Mouse (Mus musculus): ENCODE data around the gene Gnaq. TPM values are rescaled to one million over a fixed set of nuclear protein-coding genes. Genes with fewer than 3 reads are reported as not detected.

Gnaq gene
- polyA plus RNA-seq, 1 experiment, result 34.0 TPM

- WGBS, result 51% methylated on average over 5 of the region's 5 CpGs
- TF ChIP-seq POLR2A (IDR thresholded peaks at IDR 0.05; ENCODE audit: borderline replicate concordance, extremely low read depth, low read depth, low read length) (no peak), CTCF (IDR thresholded peaks at IDR 0.05; ENCODE audit: insufficient read depth, low read length) (peak; percentile 76)
- H3K4me3 ChIP-seq (replicated peaks; ENCODE audit: extremely low read depth, low read depth, low read length), result no peak overlapping the region
- no peak for DNase-seq
- H3K4me1 ChIP-seq (ENCODE audit: control insufficient read depth, insufficient read depth, low read length), result peaks cover 8% of the 10 kb centered on the region
These were observed 226.3 kb downstream of the Gnaq start for GRCm38 (mm10) chr19:16358905-16359304.

GRCm38 (mm10) chr19:16366465-16367063, 233.9 kb downstream of the Gnaq start:
- WGBS, result 61% methylated on average over 7 of the region's 7 CpGs
- TF ChIP-seq CTCF (IDR thresholded peaks at IDR 0.05; ENCODE audit: insufficient read depth, low read length), result no peak
- no peak for TF ChIP-seq POLR2A (IDR thresholded peaks at IDR 0.05; ENCODE audit: borderline replicate concordance, extremely low read depth, low read depth, low read length)
- Histone ChIP-seq H3K4me1 (ENCODE audit: control insufficient read depth, insufficient read depth, low read length) (peaks cover 17% of the 10 kb centered on the region), H3K4me3 (replicated peaks; ENCODE audit: extremely low read depth, low read depth, low read length) (no peak overlapping the region)
- no peak for DNase-seq

DNA sequence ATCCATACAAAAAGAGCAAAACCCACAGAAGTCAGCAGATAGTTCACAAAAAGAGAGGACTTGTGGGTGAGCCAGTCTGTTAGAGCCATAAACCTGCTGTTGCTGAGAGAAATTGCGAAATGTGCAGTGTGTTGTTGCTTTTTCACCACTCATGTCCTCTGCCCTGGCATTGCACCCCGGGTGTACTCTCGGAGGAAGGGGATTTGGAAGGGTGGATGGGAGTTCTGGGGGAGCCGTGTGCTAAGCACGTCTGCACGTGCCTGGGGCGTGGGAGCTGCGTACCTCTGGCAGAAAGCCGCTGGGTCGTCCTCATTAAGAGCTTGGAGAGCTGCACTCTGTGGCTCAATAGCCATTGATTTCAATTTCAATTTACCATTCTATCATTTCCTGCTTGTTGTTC, 234.6 kb downstream of the Gnaq start:
- DNase-seq, result no peak
- Histone ChIP-seq H3K4me3 (replicated peaks; ENCODE audit: extremely low read depth, low read depth, low read length) (no peak overlapping the region), H3K4me1 (ENCODE audit: control insufficient read depth, insufficient read depth, low read length) (peaks cover 17% of the 10 kb centered on the region)
- 68% methylated on average over 10 of the region's 10 CpGs for WGBS
- TF ChIP-seq CTCF (IDR thresholded peaks at IDR 0.05; ENCODE audit: insufficient read depth, low read length), result no peak
- no peak for TF ChIP-seq POLR2A (IDR thresholded peaks at IDR 0.05; ENCODE audit: borderline replicate concordance, extremely low read depth, low read depth, low read length)

DNA sequence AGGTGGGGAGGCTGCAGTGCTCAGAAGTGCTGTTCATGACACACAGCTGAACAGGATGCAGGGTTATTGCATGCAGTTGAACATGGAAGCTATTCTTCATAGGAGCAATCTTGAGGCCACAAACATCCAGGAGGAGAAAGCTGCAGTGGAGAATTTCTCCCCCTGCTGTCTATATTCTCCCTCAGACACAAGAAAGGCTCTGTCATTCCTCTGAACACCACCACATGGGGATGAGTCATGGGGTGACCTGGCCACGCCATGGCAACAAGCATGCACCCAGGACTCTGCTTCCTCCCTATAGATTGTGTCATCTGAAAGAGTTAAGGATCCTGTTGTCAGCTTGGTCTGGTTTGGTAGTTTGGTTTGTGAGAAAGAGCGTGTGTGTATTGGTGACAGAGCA, 239.0 kb downstream of the Gnaq start:
- Histone ChIP-seq H3K4me3 (replicated peaks; ENCODE audit: extremely low read depth, low read depth, low read length) (no peak overlapping the region), H3K4me1 (ENCODE audit: control insufficient read depth, insufficient read depth, low read length) (peaks cover 10% of the 10 kb centered on the region)
- TF ChIP-seq CTCF (IDR thresholded peaks at IDR 0.05; ENCODE audit: insufficient read depth, low read length) (no peak), POLR2A (IDR thresholded peaks at IDR 0.05; ENCODE audit: borderline replicate concordance, extremely low read depth, low read depth, low read length) (no peak)
- no peak for DNase-seq
- WGBS, result 82% methylated on average over 2 of the region's 2 CpGs

GRCm38 (mm10) chr19:16372752-16373486, 240.3 kb downstream of the Gnaq start:
- no peak overlapping the region for H3K4me3 ChIP-seq (replicated peaks; ENCODE audit: extremely low read depth, low read depth, low read length)
- peaks cover 3% of the 10 kb centered on the region; the same call in 1 of the 2 replicates for H3K4me1 ChIP-seq (ENCODE audit: control insufficient read depth, insufficient read depth, low read length)
- DNase-seq, result no peak
- whole genome bisulfite sequencing, result 72% methylated on average over 9 of the region's 9 CpGs
- TF ChIP-seq POLR2A (IDR thresholded peaks at IDR 0.05; ENCODE audit: borderline replicate concordance, extremely low read depth, low read depth, low read length) (no peak), CTCF (IDR thresholded peaks at IDR 0.05; ENCODE audit: insufficient read depth, low read length) (no peak)

DNA sequence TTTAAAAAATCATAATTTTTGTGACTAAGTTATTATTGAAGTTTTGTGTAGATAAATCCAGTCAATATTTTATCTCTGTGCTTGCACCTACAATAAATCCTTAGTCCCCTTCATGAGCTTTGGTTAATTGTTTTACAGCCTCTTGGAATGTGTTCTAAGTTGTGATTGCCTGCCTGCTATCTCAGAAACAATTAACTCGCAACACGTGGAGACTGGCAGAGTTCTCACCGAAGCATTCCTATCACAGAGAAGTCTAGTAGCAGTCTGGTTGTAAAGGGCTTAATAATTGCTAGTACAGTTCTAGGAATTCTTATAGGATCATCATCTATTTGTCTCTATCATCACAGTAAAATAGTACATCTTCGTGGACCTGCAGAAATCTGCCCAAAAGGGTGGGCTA, 243.2 kb downstream of the Gnaq start:
- Histone ChIP-seq H3K4me1 (ENCODE audit: control insufficient read depth, insufficient read depth, low read length) (no peaks in the 10 kb centered on the region; the same call in 1 of the 2 replicates), H3K4me3 (replicated peaks; ENCODE audit: extremely low read depth, low read depth, low read length) (no peak overlapping the region)
- no peak for DNase-seq
- TF ChIP-seq POLR2A (IDR thresholded peaks at IDR 0.05; ENCODE audit: borderline replicate concordance, extremely low read depth, low read depth, low read length) (no peak), CTCF (IDR thresholded peaks at IDR 0.05; ENCODE audit: insufficient read depth, low read length) (no peak)
- WGBS, result 75% methylated on average over 4 of the region's 4 CpGs

DNA sequence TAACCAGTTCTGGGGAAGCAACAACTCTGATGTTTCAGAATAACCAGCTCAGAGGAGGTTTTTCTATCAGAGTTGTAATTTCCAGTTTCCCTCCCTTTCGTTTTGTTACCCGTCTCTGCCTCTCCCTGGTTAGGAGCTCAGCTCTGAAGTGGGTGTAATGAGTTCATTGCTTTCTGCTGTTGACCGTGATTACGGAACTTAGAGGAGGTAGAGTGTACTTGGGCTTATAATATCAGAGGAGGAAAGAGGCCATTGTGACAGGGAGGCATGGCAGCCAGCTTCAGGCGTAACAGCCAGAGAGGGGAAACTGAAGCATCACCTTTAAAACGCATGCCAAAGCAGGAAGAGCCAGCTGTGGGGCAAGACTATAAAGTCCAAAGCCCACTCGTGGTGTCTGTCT, 245.9 kb downstream of the Gnaq start:
- 58% methylated on average over 7 of the region's 7 CpGs for WGBS
- H3K4me3 ChIP-seq (replicated peaks; ENCODE audit: extremely low read depth, low read depth, low read length), result no peak overlapping the region
- no peak for DNase-seq
- TF ChIP-seq CTCF (IDR thresholded peaks at IDR 0.05; ENCODE audit: insufficient read depth, low read length) (no peak), POLR2A (IDR thresholded peaks at IDR 0.05; ENCODE audit: borderline replicate concordance, extremely low read depth, low read depth, low read length) (no peak)
- H3K4me1 ChIP-seq (ENCODE audit: control insufficient read depth, insufficient read depth, low read length), result peaks cover 10% of the 10 kb centered on the region

- Histone ChIP-seq H3K4me1 (ENCODE audit: control insufficient read depth, insufficient read depth, low read length) (peaks cover 10% of the 10 kb centered on the region), H3K4me3 (replicated peaks; ENCODE audit: extremely low read depth, low read depth, low read length) (no peak overlapping the region)
- 71% methylated on average over 8 of the region's 8 CpGs for whole genome bisulfite sequencing
- TF ChIP-seq CTCF (IDR thresholded peaks at IDR 0.05; ENCODE audit: insufficient read depth, low read length) (no peak), POLR2A (IDR thresholded peaks at IDR 0.05; ENCODE audit: borderline replicate concordance, extremely low read depth, low read depth, low read length) (no peak)
- DNase-seq, result no peak
These were observed 247.1 kb downstream of the Gnaq start for GRCm38 (mm10) chr19:16379687-16380086.

GRCm38 (mm10) chr19:16382392-16382791, 249.8 kb downstream of the Gnaq start:
- TF ChIP-seq POLR2A (IDR thresholded peaks at IDR 0.05; ENCODE audit: borderline replicate concordance, extremely low read depth, low read depth, low read length), result no peak
- no peak for TF ChIP-seq CTCF (IDR thresholded peaks at IDR 0.05; ENCODE audit: insufficient read depth, low read length)
- WGBS, result 37% methylated on average over 2 of the region's 2 CpGs
- Histone ChIP-seq H3K4me3 (replicated peaks; ENCODE audit: extremely low read depth, low read depth, low read length) (no peak overlapping the region), H3K4me1 (ENCODE audit: control insufficient read depth, insufficient read depth, low read length) (peaks cover 13% of the 10 kb centered on the region)
- no peak for DNase-seq

GRCm38 (mm10) chr19:16383127-16383526, 250.5 kb downstream of the Gnaq start:
- H3K4me1 ChIP-seq (ENCODE audit: control insufficient read depth, insufficient read depth, low read length), result peaks cover 13% of the 10 kb centered on the region
- 46% methylated on average over 13 of the region's 13 CpGs for WGBS
- no peak for TF ChIP-seq CTCF (IDR thresholded peaks at IDR 0.05; ENCODE audit: insufficient read depth, low read length)
- TF ChIP-seq POLR2A (IDR thresholded peaks at IDR 0.05; ENCODE audit: borderline replicate concordance, extremely low read depth, low read depth, low read length), result no peak
- DNase-seq, result no peak
- H3K4me3 ChIP-seq (replicated peaks; ENCODE audit: extremely low read depth, low read depth, low read length), result no peak overlapping the region

Measured in lung, adult 2 months (tissue).